Mouse (Mus musculus): ENCODE measurements at regions not wholly inside any gene's neighbourhood (a gene's known extent, or its start where the extent isn't known, plus 50 kb on each side); places are given as distances from the start of the nearest gene placed in this dataset.

- no peak overlapping the region for H3K4me3 ChIP-seq (ENCODE audit: insufficient read depth in 1 of 2, low read depth in 1 of 2, low read length in 2 of 2, poor library complexity in 1 of 2, severe bottlenecking in 1 of 2)
- DNase-seq (ENCODE audit: low read depth, low spot score) = no peak
- H3K27ac ChIP-seq (ENCODE audit: insufficient read depth, low read depth, low read length, poor library complexity, severe bottlenecking) = no peak overlapping the region
- TF ChIP-seq ZC3H11A (IDR thresholded peaks at IDR 0.05; ENCODE audit: borderline replicate concordance, low read depth, low read length) = no peak
- TF ChIP-seq HCFC1 (IDR thresholded peaks at IDR 0.05; ENCODE audit: borderline replicate concordance, insufficient read depth, low read length) = no peak
- no peak for TF ChIP-seq CHD2 (IDR thresholded peaks at IDR 0.05; ENCODE audit: low read depth, low read length)
- TF ChIP-seq ZNF384 (IDR thresholded peaks at IDR 0.05; ENCODE audit: low read depth, low read length) = no peak
- no peak for TF ChIP-seq MAFK (IDR thresholded peaks at IDR 0.05; ENCODE audit: insufficient read depth, low read depth, low read length)
- H3K9me3 ChIP-seq (ENCODE audit: control insufficient read depth, insufficient read depth, low read depth, low read length) = no peaks in the 10 kb centered on the region
- peaks cover 0 to 3% of the 10 kb centered on the region in 2 experiments; a peak in 1 of 4 replicates for H3K4me1 ChIP-seq (ENCODE audit: control insufficient read depth in 2 of 2, insufficient read depth in 2 of 2, low read length in 2 of 2, poor library complexity in 1 of 2)
- no peaks in the 10 kb centered on the region; the same call in 1 of the 2 replicates for H3K36me3 ChIP-seq (ENCODE audit: control insufficient read depth, insufficient read depth, low read length, poor library complexity, severe bottlenecking)
- no peak overlapping the region for H3K9ac ChIP-seq (ENCODE audit: insufficient read depth, low read depth, low read length, poor library complexity, severe bottlenecking)
- in situ Hi-C loops (cut with MboI; ENCODE audit: low sequenced_read_pairs in 2 of 2, unreplicated experiment in 2 of 2) = no loop called here
Measured at GRCm38 (mm10) chr17:4175006-4175405, 478.9 kb upstream of the Nox3 start.

DNA sequence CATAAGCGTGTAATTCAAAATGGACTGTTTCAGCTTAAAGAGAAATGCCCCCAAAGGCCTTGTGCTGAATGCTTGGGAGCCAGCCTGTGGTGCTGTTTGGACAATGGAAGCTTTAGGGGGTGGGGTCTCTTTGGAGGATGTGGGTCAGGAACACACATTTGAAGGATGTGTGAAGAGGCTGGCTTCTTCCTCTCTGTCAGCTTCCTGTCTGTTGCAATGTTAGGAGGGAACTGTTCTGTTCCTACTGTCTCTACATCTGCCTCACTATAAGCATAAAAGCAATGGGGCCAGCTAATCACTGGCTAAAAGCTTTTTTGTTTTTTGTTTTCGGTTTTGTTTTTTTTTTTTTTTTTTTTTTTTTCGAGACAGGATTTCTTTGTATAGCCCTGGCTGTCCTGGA lies 480.5 kb upstream of the Nox3 start:
- H3K9ac ChIP-seq (ENCODE audit: insufficient read depth, low read depth, low read length, poor library complexity, severe bottlenecking) = no peak overlapping the region
- H3K4me3 ChIP-seq (ENCODE audit: insufficient read depth in 1 of 2, low read depth in 1 of 2, low read length in 2 of 2, poor library complexity in 1 of 2, severe bottlenecking in 1 of 2) = no peak overlapping the region
- no peak overlapping the region for H3K27ac ChIP-seq (ENCODE audit: insufficient read depth, low read depth, low read length, poor library complexity, severe bottlenecking)
- peaks cover 0 to 3% of the 10 kb centered on the region in 2 experiments; a peak in 1 of 4 replicates for H3K4me1 ChIP-seq (ENCODE audit: control insufficient read depth in 2 of 2, insufficient read depth in 2 of 2, low read length in 2 of 2, poor library complexity in 1 of 2)
- no peaks in the 10 kb centered on the region for H3K9me3 ChIP-seq (ENCODE audit: control insufficient read depth, insufficient read depth, low read depth, low read length)
- no peaks in the 10 kb centered on the region; the same call in 1 of the 2 replicates for H3K36me3 ChIP-seq (ENCODE audit: control insufficient read depth, insufficient read depth, low read length, poor library complexity, severe bottlenecking)
- no peak for DNase-seq (ENCODE audit: low read depth, low spot score)
- in situ Hi-C loops (cut with MboI; ENCODE audit: low sequenced_read_pairs in 2 of 2, unreplicated experiment in 2 of 2) = no loop called here
- TF ChIP-seq HCFC1 (IDR thresholded peaks at IDR 0.05; ENCODE audit: borderline replicate concordance, insufficient read depth, low read length) (no peak), ZNF384 (IDR thresholded peaks at IDR 0.05; ENCODE audit: low read depth, low read length) (no peak), ZC3H11A (IDR thresholded peaks at IDR 0.05; ENCODE audit: borderline replicate concordance, low read depth, low read length) (no peak), MAFK (IDR thresholded peaks at IDR 0.05; ENCODE audit: insufficient read depth, low read depth, low read length) (no peak), CHD2 (IDR thresholded peaks at IDR 0.05; ENCODE audit: low read depth, low read length) (no peak)

DNA sequence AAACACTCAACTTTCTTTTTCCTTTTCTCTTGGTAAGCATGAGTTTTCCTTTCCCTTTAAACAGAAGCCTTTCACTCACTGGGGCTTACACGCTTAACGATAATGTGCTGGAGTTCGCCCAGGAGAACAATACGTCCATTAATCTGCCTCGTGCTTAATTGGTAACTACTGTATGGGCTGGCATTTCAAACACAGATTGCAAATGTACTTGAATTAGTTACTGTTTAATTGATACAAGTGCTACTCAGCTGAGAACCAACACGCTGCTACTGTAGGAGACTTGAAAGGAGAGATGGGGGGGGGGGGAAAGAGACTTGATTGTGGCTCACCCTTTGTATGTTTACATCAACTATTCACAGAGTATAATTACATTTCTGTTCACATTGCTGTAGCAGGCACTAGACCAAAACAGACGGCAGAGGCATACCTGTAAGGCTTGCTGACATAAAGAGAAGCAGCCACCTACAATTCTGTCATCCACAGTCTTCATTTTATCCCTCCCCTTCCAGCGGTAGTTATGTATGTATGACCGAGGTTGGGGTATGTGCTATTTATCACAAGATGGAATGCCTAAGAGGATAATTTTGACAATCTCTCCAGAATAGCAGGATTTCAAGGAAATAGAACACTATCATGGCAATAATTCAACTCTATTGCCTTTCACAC lies 481.6 kb upstream of the Nox3 start:
- no peak for DNase-seq (ENCODE audit: low read depth, low spot score)
- H3K36me3 ChIP-seq (ENCODE audit: control insufficient read depth, insufficient read depth, low read length, poor library complexity, severe bottlenecking) = no peaks in the 10 kb centered on the region
- H3K27ac ChIP-seq (ENCODE audit: insufficient read depth, low read depth, low read length, poor library complexity, severe bottlenecking) = no peak overlapping the region
- H3K9ac ChIP-seq (ENCODE audit: insufficient read depth, low read depth, low read length, poor library complexity, severe bottlenecking) = no peak overlapping the region
- TF ChIP-seq ZC3H11A (IDR thresholded peaks at IDR 0.05; ENCODE audit: borderline replicate concordance, low read depth, low read length) (no peak), CHD2 (IDR thresholded peaks at IDR 0.05; ENCODE audit: low read depth, low read length) (no peak), MAFK (IDR thresholded peaks at IDR 0.05; ENCODE audit: insufficient read depth, low read depth, low read length) (no peak), HCFC1 (IDR thresholded peaks at IDR 0.05; ENCODE audit: borderline replicate concordance, insufficient read depth, low read length) (no peak), ZNF384 (IDR thresholded peaks at IDR 0.05; ENCODE audit: low read depth, low read length) (no peak)
- H3K4me3 ChIP-seq (ENCODE audit: insufficient read depth in 1 of 2, low read depth in 1 of 2, low read length in 2 of 2, poor library complexity in 1 of 2, severe bottlenecking in 1 of 2) = no peak overlapping the region
- no peaks in the 10 kb centered on the region for H3K9me3 ChIP-seq (ENCODE audit: control insufficient read depth, insufficient read depth, low read depth, low read length)
- peaks cover 0 to 3% of the 10 kb centered on the region in 2 experiments; a peak in 1 of 4 replicates for H3K4me1 ChIP-seq (ENCODE audit: control insufficient read depth in 2 of 2, insufficient read depth in 2 of 2, low read length in 2 of 2, poor library complexity in 1 of 2)
- in situ Hi-C loops (cut with MboI; ENCODE audit: low sequenced_read_pairs in 2 of 2, unreplicated experiment in 2 of 2) = no loop called here

- no peak for DNase-seq (ENCODE audit: low read depth, low spot score)
- in situ Hi-C loops (cut with MboI; ENCODE audit: low sequenced_read_pairs in 2 of 2, unreplicated experiment in 2 of 2) = no loop called here
- Histone ChIP-seq H3K36me3 (ENCODE audit: control insufficient read depth, insufficient read depth, low read length, poor library complexity, severe bottlenecking) (no peaks in the 10 kb centered on the region), H3K4me1 (ENCODE audit: control insufficient read depth in 2 of 2, insufficient read depth in 2 of 2, low read length in 2 of 2, poor library complexity in 1 of 2) (no peaks in the 10 kb centered on the region), H3K9me3 (ENCODE audit: control insufficient read depth, insufficient read depth, low read depth, low read length) (no peaks in the 10 kb centered on the region), H3K4me3 (ENCODE audit: insufficient read depth in 1 of 2, low read depth in 1 of 2, low read length in 2 of 2, poor library complexity in 1 of 2, severe bottlenecking in 1 of 2) (no peak overlapping the region), H3K27ac (ENCODE audit: insufficient read depth, low read depth, low read length, poor library complexity, severe bottlenecking) (no peak overlapping the region), H3K9ac (ENCODE audit: insufficient read depth, low read depth, low read length, poor library complexity, severe bottlenecking) (no peak overlapping the region)
- TF ChIP-seq ZC3H11A (IDR thresholded peaks at IDR 0.05; ENCODE audit: borderline replicate concordance, low read depth, low read length) = 0 out of 2 replicates have a peak, but pooled peaks have one; percentile 6
- no peak for TF ChIP-seq MAFK (IDR thresholded peaks at IDR 0.05; ENCODE audit: insufficient read depth, low read depth, low read length)
Measured at GRCm38 (mm10) chr17:4179271-4179670, 483.2 kb upstream of the Nox3 start.

Data from ES-E14 (cell line).